Mouse (Mus musculus): ENCODE results near the gene Ltbp4. TPM values are rescaled to one million over a fixed set of nuclear protein-coding genes. Genes with fewer than 3 reads are reported as not detected.

Ltbp4 gene
- total RNA-seq (2021): 10 to 100 TPM; 36.3 to 50.7 TPM

DNA sequence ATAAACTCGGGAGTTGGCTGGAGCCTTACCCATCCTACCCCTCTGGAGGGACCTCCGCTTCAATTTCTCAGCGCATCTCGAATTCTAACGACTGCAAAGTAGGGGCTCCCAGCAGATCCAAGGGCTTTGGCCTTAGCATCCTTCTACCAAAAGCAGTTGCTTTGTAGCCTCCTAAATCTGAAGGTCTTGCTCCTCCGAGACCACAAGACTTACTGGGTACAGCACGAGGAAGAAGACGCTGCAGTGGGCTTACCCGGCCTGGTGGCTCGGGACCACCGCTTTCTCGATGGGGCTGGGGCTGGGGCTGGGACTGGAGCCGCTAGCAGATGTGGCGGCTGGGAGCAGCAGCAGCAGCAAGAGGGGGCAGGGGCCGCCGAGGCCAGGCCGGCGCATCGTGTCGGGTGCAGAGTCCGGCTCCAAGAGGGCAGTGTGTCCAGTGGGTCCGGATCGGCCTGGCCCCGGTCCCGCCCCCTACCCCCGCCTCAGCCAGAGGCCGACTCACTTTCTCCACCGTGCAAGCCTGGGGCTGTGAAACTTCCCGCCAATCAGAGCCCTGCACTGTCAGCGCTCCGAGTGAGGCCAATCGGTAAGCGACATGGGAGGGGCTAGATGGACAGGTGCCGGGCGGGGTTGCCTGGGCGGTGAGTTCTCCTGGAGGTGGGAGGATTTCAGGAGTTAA, at the start of gene Ltbp4:
Gene Ltbp4 (minus strand): TSS at position 518 of the 679 bp plus-strand sequence.
- DNase-seq (ENCODE audit: low spot score in 2 of 2): no peak
- intact Hi-C loops (cut with DNase I): loop anchor here (5.0 to 10.0 kb wide), 4 partner anchors 45 to 190 kb away; partner anchors contain the start of genes Blvrb, Sertad1 and Sptbn4

DNA sequence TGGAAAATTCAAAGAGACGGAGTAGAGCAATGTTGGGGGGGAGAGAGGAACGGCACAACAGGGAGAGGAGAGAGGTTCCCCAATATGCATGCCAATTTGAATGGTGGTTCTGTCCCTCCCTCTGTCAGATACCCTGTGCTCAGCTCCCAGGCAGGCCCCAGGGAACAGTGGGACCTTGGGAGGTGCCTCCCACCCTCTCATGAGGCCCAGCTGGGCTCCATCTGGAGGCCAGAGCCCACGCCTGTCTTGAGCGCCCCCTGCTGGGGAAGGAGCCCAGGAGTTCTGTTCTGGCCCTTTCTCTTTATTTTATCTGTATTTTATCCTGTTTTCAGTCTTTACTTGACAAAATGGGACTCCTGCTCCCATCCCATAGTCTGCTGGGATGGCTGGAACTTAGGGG, 47.2 kb upstream of the Ltbp4 start:
- DNase-seq (ENCODE audit: low spot score in 2 of 2): no peak
- intact Hi-C loops (cut with DNase I): loop anchor here (5.0 kb wide), 1 partner anchor 47 kb away; the partner anchor contains the start of gene Ltbp4

DNA sequence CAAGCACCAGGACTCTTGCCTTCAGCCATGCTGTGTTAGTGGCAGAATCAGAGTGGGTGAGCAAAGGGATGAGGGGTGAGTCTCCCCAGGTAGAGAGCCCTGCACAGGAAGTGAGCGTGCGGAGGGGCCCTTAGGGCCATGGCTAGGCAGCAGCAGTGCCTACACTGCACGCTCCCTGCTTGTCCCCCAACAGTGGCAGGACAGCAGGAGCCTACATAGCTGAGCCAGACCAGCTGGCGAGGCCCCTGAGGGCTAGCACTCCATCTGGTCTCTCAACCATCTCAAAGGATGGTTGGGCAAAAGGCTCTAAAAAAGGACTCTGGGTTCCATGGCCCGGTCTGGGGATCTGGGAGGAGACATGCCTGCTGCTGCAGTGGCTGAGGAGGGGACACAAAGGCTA, 46.6 kb upstream of the Ltbp4 start:
- intact Hi-C loops (cut with DNase I): loop anchor here (5.0 kb wide), 1 partner anchor 47 kb away; the partner anchor contains the start of gene Ltbp4
- no peak for DNase-seq (ENCODE audit: low spot score in 2 of 2)

DNA sequence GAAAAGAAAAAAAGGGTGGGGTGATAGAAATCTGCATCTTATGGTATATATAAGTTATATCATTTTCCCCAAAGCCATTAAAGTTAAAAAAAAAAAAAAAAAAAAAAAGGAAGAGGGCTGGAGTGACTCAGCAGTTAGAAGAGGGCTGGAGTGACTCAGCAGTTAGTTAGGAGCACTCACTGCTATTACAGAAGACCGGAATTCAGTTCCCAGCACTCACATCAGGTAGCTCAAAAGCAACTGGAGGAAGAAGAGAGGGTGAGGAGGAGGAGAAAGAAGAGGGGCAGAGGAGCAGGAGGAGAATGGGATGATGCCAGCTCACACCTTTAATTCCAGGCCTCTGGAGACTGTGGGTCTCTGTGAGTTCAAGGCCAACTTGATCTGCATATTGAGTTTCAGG, 45.7 kb upstream of the Ltbp4 start:
- intact Hi-C loops (cut with DNase I): loop anchor here (5.0 kb wide), 1 partner anchor 46 kb away; the partner anchor contains the start of gene Ltbp4
- no peak for DNase-seq (ENCODE audit: low spot score in 2 of 2)

DNA sequence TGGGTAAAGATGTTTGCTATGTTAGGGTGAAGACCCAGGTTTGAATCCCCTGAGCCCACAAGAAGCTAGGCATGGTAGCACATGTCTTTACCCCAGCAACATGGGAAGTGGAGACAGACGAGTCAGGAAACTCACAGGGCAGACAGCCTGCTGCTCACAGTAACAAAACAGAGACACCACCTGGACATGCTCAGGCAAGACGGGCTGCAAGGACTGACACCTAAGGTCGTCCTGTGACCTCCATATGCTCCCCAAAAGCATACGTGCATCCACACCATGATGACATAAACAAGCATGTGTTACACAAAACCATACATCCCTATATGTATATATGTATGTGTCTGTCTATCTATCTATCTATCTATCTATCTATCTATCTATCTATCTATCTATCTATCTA, 44.1 kb upstream of the Ltbp4 start:
- intact Hi-C loops (cut with DNase I): loop anchor here (5.0 kb wide), 1 partner anchor 44 kb away; the partner anchor contains the start of gene Ltbp4
- no peak for DNase-seq (ENCODE audit: low spot score in 2 of 2)

DNA sequence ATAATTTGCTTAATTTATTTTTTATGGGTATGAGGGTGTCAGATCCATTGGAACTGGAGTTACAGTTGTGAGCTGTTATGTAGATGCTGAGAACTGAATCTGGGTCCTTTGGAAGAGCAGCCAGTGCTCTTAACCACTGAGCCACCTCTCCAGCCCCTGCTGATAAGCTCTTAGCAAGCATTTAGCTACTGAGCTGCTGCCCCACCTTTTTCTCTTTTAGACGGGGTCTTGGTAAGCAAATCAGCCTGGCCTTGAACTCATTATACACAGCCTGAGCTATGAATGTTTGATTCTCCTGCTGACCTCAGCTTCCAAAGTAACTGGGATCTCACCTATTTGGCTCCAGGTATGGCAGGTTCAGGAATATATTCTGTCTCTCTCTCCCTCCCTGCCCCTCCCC, 43.5 kb upstream of the Ltbp4 start:
- intact Hi-C loops (cut with DNase I): loop anchor here (5.0 kb wide), 1 partner anchor 44 kb away; the partner anchor contains the start of gene Ltbp4
- DNase-seq (ENCODE audit: low spot score in 2 of 2): no peak

DNA sequence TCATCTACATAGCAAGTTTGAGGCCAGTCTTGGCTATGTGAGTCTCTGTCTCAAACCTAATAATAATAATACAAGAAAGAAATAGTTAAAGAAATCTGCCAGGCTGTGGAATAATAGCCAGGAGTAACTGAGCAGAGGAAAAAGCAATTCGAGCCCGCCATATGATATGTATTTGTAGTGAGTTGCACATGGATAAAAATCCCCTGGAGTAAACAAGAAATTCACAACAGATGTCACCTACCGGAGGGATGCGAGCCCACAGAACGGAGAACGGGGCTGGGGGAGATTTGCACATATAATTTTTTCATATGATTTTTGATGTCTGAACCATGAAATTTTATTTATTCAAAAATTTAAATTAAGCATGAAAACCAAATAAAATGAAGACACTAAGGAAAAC, 42.3 kb upstream of the Ltbp4 start:
- no peak for DNase-seq (ENCODE audit: low spot score in 2 of 2)
- intact Hi-C loops (cut with DNase I): loop anchor here (5.0 kb wide), 1 partner anchor 43 kb away; the partner anchor contains the start of gene Ltbp4

DNA sequence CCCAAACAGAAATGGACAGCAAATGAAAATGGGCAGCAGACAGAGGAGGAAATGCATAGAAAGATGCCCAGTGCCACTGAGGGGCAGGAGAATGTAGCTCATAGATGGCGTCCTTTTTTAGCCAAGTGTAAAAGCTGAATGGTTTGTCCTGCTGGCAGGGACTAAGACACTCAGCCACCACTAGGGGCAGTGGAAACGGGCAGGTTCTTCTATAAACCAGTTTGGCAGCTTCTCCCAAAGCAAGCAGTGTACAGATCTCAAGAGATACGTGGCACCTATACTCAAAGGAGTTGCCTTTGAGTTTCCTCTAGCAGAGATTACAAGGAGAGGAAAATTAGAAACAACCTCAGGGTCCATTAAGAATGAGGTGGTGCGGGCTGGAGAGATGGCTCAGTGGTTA, 40.9 kb upstream of the Ltbp4 start:
- intact Hi-C loops (cut with DNase I): no loop called here
- no peak for DNase-seq (ENCODE audit: low spot score in 2 of 2)

DNA sequence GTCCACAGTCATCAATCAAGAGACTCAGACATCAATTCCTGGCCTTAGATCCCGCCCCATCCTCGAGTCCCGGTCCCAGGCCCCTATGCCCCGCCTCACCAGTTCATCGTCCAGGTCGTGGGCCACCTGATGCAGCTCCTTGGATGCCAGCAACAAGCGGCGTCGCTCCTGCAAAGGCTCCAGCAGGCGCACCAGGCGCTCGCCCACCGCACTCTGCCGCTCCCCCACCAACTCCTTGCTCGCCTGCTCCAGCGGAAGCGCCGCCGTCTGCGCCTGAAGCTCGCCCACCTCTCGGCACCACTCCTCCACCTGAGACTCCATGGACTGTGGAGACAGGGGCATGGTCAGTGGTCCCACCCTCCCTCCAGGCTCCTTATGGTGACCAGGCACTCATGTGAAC, 37.8 kb upstream of the Ltbp4 start:
- peak in 1 of 2 experiments; percentile 72 for DNase-seq (ENCODE audit: low spot score in 2 of 2)

DNA sequence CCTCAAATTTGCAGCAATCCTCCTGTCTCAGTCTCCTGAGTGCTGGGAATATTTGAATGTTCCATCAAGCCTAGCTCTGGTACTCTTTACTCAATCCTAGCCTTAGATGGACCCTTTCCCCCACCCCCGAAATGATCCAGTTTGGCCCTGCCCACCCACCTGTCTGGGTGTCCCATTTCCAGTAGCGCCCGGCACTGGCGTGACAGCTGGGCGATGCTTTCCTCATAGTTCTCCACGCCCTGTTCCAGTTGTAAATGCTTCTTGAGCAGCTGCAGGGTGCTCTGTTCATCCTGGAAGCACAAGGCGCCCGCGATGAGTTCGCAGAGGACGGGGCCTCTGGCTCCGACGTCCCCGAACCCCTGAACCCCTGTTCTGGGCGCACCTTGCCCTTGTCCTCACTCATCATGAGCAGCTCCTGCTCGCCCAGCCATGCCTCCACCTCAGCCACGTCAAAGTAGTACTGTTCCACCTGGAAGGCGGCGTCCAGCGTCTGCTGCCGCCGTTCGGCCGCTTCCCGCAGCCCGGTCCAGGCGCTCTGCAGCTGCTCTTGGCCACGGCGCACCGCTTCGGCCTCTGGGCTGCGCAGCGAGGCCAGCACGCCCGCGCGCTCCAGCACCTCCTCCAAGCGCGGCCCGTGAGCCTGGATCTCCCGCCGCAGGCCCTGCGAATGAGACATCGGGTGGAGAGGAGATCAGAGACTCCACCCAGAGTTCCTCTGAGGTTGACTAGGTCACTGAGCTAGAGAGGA, 34.4 kb upstream of the Ltbp4 start:
- DNase-seq (ENCODE audit: low spot score in 2 of 2): no peak
- intact Hi-C loops (cut with DNase I): no loop called here

More for the DNA sequence above, 37.8 kb upstream of the Ltbp4 start:
- intact Hi-C loops (cut with DNase I): no loop called here

DNA sequence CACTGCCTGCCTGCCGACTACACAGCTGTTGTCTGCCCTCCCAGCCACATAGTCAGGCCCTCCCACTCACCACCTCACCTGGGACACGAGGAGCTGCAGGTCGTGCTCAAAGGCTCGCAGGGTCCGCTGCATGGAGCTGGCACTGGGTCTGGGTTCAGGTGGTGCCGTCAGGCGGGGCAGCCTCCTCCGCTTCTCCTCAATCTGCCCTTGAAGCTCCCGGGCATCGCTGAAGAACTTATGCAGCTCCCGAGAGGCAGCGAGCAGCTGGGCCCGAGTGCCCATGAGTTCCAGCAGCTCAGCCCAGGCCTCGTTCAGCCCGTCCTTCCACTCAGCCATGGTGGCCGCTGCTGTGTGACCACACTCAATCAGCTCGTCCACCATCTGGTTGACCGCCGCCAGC, 31.6 kb upstream of the Ltbp4 start:
- DNase-seq (ENCODE audit: low spot score in 2 of 2): no peak
- intact Hi-C loops (cut with DNase I): no loop called here

DNA sequence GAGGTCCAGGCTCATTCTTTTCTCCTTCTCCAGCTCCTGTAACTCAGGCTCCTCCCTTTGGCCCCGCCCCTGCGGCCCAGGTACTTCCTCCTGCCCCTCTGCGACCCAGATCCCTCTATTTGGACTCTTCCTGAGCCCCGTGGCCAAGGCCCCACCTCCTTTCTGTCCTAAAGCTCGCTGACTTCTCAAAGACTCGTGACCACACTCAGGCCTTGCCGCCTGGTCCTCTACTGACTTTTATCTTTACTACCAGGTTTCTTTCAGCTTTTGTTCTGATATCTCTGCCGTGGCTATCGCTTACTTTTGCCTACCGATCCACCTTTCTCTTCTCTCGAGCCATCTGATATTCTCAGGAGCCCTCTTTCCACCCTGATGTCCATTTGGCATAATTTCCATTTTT, 30.5 kb upstream of the Ltbp4 start:
- intact Hi-C loops (cut with DNase I): loop anchor here (1.0 kb wide), 1 partner anchor 35 kb away; no protein-coding TSS in a partner anchor
- DNase-seq (ENCODE audit: low spot score in 2 of 2): no peak

DNA sequence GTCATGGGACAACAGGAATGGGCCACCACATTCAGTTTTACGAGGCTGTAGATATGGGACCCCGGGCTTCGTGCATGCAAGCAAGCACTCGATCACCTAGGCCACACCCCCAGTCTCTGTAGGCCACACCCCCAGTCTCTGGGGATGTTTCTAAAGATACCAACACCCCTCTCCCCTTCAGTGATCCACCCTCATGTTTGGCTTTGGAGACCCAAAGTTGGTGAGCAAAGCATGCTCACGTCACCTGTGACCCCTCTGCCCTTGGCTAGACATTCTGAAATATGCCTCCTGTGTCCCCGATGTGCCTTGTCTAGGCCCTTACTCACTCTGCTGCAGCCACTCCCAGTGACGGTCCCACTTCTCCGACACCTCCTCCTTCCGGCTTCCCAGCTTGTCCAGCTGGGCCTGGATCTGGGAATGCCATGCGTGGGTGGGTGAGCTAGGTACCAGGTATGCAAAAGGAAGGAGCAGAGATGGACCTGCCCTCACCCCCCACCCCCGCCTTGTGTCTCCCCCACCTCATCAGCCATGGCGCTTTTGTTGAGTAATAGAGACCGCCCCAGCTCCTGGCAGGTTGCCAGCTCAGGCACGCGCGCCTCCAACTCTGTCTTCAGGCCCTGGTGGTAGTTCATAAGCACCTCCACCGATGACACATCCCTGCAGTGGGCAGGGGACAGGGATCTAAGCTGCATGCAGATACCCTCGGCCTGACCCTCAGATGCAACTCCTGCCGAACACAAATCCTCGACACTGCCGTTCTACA, 28.8 kb upstream of the Ltbp4 start:
- peak in 1 of 2 experiments; percentile 60 for DNase-seq (ENCODE audit: low spot score in 2 of 2)
- intact Hi-C loops (cut with DNase I): no loop called here

DNA sequence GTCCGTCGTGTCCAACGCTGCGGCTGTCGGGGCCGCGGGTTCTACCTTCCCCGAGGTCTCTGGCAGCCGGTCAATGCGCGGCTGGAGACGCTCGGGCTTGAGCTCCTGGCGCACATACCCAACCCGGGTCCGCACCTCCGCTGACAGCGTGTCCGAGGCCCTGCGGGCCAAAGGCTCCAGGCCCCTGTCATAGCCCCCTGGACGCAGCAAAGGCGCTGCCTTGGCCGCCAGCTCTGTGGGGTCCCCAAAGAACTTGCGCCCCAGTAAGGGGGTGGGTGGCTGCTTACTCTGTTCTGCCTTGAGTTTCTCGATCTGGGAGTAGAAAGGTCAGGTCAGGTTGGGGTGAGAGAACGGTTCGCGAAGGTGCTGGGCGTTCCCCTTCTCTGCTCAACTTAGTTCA, 26.9 kb upstream of the Ltbp4 start:
- intact Hi-C loops (cut with DNase I): no loop called here

DNA sequence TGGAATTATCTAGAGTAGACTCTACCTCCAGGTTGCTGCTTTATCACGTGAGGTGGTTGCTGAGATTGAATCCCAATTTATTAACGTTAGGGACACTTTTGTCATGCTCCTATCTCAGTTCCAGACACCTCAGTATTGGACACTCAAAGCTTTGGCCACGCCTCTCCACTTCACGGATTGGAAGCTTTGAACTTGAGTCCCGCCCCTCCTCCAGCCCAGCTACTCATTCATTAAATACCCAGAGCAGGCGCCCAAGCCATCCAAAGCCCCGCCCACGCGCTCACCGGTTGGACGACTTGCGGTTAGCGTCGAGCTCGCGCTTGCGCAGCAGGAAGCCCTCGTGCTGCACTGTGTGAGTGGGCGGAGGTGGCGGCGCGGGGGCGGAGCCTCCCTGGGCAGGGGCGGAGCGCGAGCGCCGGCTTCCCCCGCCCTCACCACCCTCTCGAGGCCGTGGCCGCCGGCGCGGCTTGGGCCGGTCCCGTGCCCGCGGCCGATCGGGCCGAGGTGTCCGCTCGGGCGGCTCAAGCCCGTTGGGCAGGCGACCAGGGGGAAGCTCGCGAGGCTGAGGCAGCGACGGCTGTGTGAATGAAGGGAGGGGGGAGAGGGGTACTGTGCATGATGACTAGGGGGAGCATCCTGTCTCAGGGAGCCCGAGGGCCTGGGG, 23.9 kb upstream of the Ltbp4 start:
- intact Hi-C loops (cut with DNase I): no loop called here
- DNase-seq (ENCODE audit: low spot score in 2 of 2): peak; percentile 96 to 98

More for the DNA sequence above, 26.9 kb upstream of the Ltbp4 start:
- DNase-seq (ENCODE audit: low spot score in 2 of 2): no peak

DNA sequence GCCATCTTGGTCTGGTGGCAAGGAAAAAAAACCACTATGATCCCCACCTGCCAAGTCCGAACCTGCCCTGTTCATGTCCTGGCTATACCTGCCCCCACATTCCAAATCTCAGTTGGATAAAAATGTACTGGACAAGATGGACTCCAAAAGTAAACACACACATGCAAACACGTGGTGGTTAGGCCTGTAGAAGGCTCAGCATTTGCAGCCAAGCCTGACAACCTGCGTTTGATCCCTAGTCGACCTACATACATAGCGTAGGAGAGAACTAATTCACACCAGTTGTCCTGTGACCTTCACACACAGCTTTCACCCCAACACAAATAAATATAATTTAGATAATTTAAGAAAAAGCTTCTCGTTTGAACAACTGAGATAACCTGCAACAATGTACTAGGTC, 23.3 kb upstream of the Ltbp4 start:
- intact Hi-C loops (cut with DNase I): no loop called here
- no peak for DNase-seq (ENCODE audit: low spot score in 2 of 2)

DNA sequence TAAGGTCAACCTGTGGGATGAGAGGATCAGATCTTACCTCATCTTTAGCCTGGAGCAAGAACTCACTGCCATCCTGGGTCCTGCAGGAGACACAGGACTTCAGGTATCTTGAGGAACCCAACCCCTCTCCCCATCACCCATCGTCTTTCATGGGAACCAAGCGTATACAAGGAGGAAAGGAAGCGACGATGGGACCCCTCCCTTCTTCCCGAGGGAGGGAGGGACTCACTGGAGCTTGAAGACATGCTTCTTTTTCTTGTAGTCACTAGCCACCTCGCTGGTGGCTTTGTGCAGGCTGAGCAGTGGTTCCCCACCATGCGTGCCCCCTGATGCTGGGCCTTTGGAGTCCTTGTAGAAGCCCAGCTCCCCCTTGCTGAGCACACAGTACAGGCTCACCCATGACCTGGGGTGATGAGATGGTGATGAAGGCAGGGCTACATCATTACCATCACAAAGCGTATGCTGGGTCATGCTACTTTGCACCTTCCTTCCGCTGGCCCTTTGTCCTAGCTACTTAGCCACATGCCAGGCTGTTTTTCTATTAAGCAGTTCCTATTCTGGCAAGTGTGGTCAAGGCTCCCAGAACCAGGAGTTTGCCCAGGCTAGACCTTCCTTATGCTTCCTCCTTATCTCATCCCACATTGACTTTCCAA, 22.3 kb upstream of the Ltbp4 start:
- intact Hi-C loops (cut with DNase I): no loop called here
- DNase-seq (ENCODE audit: low spot score in 2 of 2): no peak

DNA sequence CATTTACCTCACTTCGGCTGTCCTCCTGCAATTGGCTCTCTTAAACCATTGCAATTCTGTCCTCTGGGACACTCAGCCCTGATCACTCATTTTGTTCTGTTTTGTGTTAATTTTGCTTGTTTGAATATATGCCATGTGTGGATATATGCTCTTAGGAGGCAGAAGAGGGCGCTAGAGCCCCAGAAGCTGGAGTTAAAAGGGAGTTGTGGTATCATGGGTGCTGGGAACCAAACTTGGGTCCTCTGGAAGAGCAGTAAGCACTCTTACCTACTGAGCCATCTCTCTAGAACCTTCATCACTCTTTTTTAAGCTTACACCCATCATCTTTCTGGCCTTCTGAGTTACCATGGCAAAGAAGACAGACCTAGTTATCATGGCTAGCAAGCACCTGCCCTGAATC, 21.7 kb upstream of the Ltbp4 start:
- no peak for DNase-seq (ENCODE audit: low spot score in 2 of 2)
- intact Hi-C loops (cut with DNase I): no loop called here

DNA sequence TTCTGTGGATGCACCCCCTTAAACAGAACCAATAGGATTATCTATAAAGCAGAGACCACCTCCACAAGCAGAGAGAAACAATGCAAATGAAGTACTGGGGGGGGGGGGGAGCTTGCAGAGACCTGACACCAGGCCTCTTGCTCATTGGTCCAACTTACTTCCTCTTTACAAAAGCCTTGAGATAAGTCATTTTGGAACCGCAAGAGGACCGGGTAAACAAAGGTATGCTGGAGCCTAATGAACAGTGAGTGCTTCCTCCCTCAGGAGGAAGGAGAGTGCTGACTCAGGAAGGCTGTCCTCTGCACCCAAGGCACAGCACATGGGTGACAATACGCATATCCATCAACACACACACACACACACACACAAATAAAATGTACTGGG, 20.1 kb upstream of the Ltbp4 start:
- intact Hi-C loops (cut with DNase I): no loop called here
- no peak for DNase-seq (ENCODE audit: low spot score in 2 of 2)

Data from left cerebral cortex, postnatal 36 days (tissue).